Mouse (Mus musculus) forelimb bud, embryonic 11.5 days (tissue): Measurements from ENCODE around the gene H2-M10.6.
"Not testable (repeated sequence)": the region's sequence is repeated elsewhere in the genome, so short reads cannot be mapped to it uniquely, and the experiment has no call there.

Source experiments
- DNase-seq: peaks from one replicate; pipeline ENCODE4 v3.0.0-alpha.2; 2012; ENCODE audit warnings: low read depth, low spot score

H2-M10.6 gene

GRCm38 (mm10) chr17:36811871-36812270, at the start of gene H2-M10.6:
H2-M10.6 (plus strand) TSS chr17:36812171.
- no peak for DNase-seq

GRCm38 (mm10) chr17:36763816-36764215, 48.2 kb upstream of the H2-M10.6 start:
- DNase-seq, result no peak

- DNase-seq, result not testable (repeated sequence)
Measured at GRCm38 (mm10) chr17:36764244-36764643, 47.7 kb upstream of the H2-M10.6 start.

- not testable (repeated sequence) for DNase-seq
Measured at GRCm38 (mm10) chr17:36765403-36765802, 46.6 kb upstream of the H2-M10.6 start.

- DNase-seq, result not testable (repeated sequence)
Measured at GRCm38 (mm10) chr17:36772610-36773009, 39.4 kb upstream of the H2-M10.6 start, which contains the start of gene H2-M10.5. H2-M10.5 (plus strand) TSS chr17:36772910.

GRCm38 (mm10) chr17:36781533-36781932, 30.4 kb upstream of the H2-M10.6 start:
- no peak for DNase-seq

GRCm38 (mm10) chr17:36786483-36786886, 25.5 kb upstream of the H2-M10.6 start:
- peak; percentile 25 for DNase-seq

- DNase-seq, result no peak
Measured at GRCm38 (mm10) chr17:36788351-36788750, 23.6 kb upstream of the H2-M10.6 start.

GRCm38 (mm10) chr17:36788801-36789200, 23.2 kb upstream of the H2-M10.6 start:
- DNase-seq, result peak; percentile 77

GRCm38 (mm10) chr17:36799493-36799892, 12.5 kb upstream of the H2-M10.6 start:
- no peak for DNase-seq

- not testable (repeated sequence) for DNase-seq
Measured at GRCm38 (mm10) chr17:36799921-36800462, 12.0 kb upstream of the H2-M10.6 start.

GRCm38 (mm10) chr17:36824005-36824404, 12.0 kb downstream of the H2-M10.6 start:
- DNase-seq, result no peak

- no peak for DNase-seq
Measured at GRCm38 (mm10) chr17:36825525-36825924, 13.6 kb downstream of the H2-M10.6 start.

- peak; percentile 41 for DNase-seq
Measured at GRCm38 (mm10) chr17:36826002-36826401, 14.0 kb downstream of the H2-M10.6 start.

- DNase-seq, result no peak
Measured at GRCm38 (mm10) chr17:36828488-36828887, 16.5 kb downstream of the H2-M10.6 start.

GRCm38 (mm10) chr17:36830470-36830869, 18.5 kb downstream of the H2-M10.6 start:
- DNase-seq, result no peak

- DNase-seq, result no peak
Measured at GRCm38 (mm10) chr17:36832694-36833093, 20.7 kb downstream of the H2-M10.6 start.

- DNase-seq, result peak; percentile 58
Measured at GRCm38 (mm10) chr17:36835591-36836426, 23.8 kb downstream of the H2-M10.6 start.

GRCm38 (mm10) chr17:36836427-36836812, 24.4 kb downstream of the H2-M10.6 start:
- DNase-seq, result no peak

- DNase-seq, result peak; percentile 98
Measured at GRCm38 (mm10) chr17:36836874-36837647, 25.1 kb downstream of the H2-M10.6 start, which contains the start of gene Trim26. Trim26 (plus strand) TSS chr17:36837134.

- DNase-seq, result no peak
Measured at GRCm38 (mm10) chr17:36839001-36839400, 27.0 kb downstream of the H2-M10.6 start.

- no peak for DNase-seq
Measured at GRCm38 (mm10) chr17:36839931-36840330, 28.0 kb downstream of the H2-M10.6 start.
